Mouse (Mus musculus): Measurements from ENCODE around the gene Fndc10. TPM values are rescaled to one million over a fixed set of nuclear protein-coding genes. Genes with fewer than 3 reads are reported as not detected.
A peak's percentile ranks its signal among the peaks of the same experiment; 100 is the strongest.
"Not testable (repeated sequence)": the region's sequence is repeated elsewhere in the genome, so short reads cannot be mapped to it uniquely, and the experiment has no call there.

The Fndc10 gene
- total RNA-seq, 1 experiment from 2014 or later, result 3.2 TPM

GRCm38 (mm10) chr4:155675991-155676390, 18.2 kb upstream of the Fndc10 start:
- peak; percentile 71 for ATAC-seq (replicated peaks; ENCODE audit: low read depth, poor library complexity, severe bottlenecking)

GRCm38 (mm10) chr4:155683670-155684277, 10.4 kb upstream of the Fndc10 start:
- ATAC-seq (replicated peaks; ENCODE audit: low read depth, poor library complexity, severe bottlenecking), result not testable (repeated sequence)

- ATAC-seq (replicated peaks; ENCODE audit: low read depth, poor library complexity, severe bottlenecking), result not testable (repeated sequence)
These were observed 6.4 kb upstream of the Fndc10 start for GRCm38 (mm10) chr4:155687764-155688163.

- no peak for ATAC-seq (replicated peaks; ENCODE audit: low read depth, poor library complexity, severe bottlenecking)
These were observed 3.4 kb upstream of the Fndc10 start for GRCm38 (mm10) chr4:155690571-155691375.

- no peak for ATAC-seq (replicated peaks; ENCODE audit: low read depth, poor library complexity, severe bottlenecking)
These were observed 1.7 kb upstream of the Fndc10 start for GRCm38 (mm10) chr4:155692421-155692820.

- ATAC-seq (replicated peaks; ENCODE audit: low read depth, poor library complexity, severe bottlenecking), result peak; percentile 59
These were observed 600 bp downstream of the Fndc10 start for GRCm38 (mm10) chr4:155694482-155695401.

GRCm38 (mm10) chr4:155695531-155696062, 1.5 kb downstream of the Fndc10 start:
- ATAC-seq (replicated peaks; ENCODE audit: low read depth, poor library complexity, severe bottlenecking), result no peak

GRCm38 (mm10) chr4:155696261-155697255, 2.4 kb downstream of the Fndc10 start:
- no peak for ATAC-seq (replicated peaks; ENCODE audit: low read depth, poor library complexity, severe bottlenecking)

GRCm38 (mm10) chr4:155700425-155700824, 6.3 kb downstream of the Fndc10 start:
- ATAC-seq (replicated peaks; ENCODE audit: low read depth, poor library complexity, severe bottlenecking), result no peak

- ATAC-seq (replicated peaks; ENCODE audit: low read depth, poor library complexity, severe bottlenecking), result no peak
These were observed 9.3 kb downstream of the Fndc10 start for GRCm38 (mm10) chr4:155703425-155703929.

- ATAC-seq (replicated peaks; ENCODE audit: low read depth, poor library complexity, severe bottlenecking), result peak; percentile 77
These were observed 10.8 kb downstream of the Fndc10 start, which contains the start of gene Ssu72 for GRCm38 (mm10) chr4:155704721-155705591. TSS of gene Ssu72 (plus strand) at chr4:155704800.

- no peak for ATAC-seq (replicated peaks; ENCODE audit: low read depth, poor library complexity, severe bottlenecking)
These were observed 11.4 kb downstream of the Fndc10 start for GRCm38 (mm10) chr4:155705592-155705929.

GRCm38 (mm10) chr4:155708582-155708981, 14.4 kb downstream of the Fndc10 start:
- no peak for ATAC-seq (replicated peaks; ENCODE audit: low read depth, poor library complexity, severe bottlenecking)

- no peak for ATAC-seq (replicated peaks; ENCODE audit: low read depth, poor library complexity, severe bottlenecking)
These were observed 14.8 kb downstream of the Fndc10 start for GRCm38 (mm10) chr4:155708988-155709387.

- peak; percentile 42; the same call in 1 of the 2 replicates for ATAC-seq (replicated peaks; ENCODE audit: low read depth, poor library complexity, severe bottlenecking)
These were observed 16.5 kb downstream of the Fndc10 start for GRCm38 (mm10) chr4:155710521-155711252.

GRCm38 (mm10) chr4:155721668-155722083, 27.5 kb downstream of the Fndc10 start:
- ATAC-seq (replicated peaks; ENCODE audit: low read depth, poor library complexity, severe bottlenecking), result peak; percentile 62; the same call in 1 of the 2 replicates

GRCm38 (mm10) chr4:155727993-155728392, 33.9 kb downstream of the Fndc10 start:
- no peak for ATAC-seq (replicated peaks; ENCODE audit: low read depth, poor library complexity, severe bottlenecking)
